Mouse (Mus musculus): ENCODE data around the gene Rsph9.

- TF ChIP-seq GATA1 (IDR thresholded peaks at IDR 0.05; ENCODE audit: low read length) (no peak), TAL1 (IDR thresholded peaks at IDR 0.05; ENCODE audit: low read length) (no peak)
Observed at GRCm38 (mm10) chr17:46119641-46120040, 24.4 kb downstream of the Rsph9 start.
